Mouse (Mus musculus) embryonic fibroblast, embryonic 13.5 days (primary cell): ENCODE measurements around the gene Elp1.

Experiments
- CTCF ChIP-seq: IDR thresholded peaks from 2 replicates; pipeline ENCODE4 v1.5.1; 2011; ENCODE audit warnings: mild to moderate bottlenecking, control low read depth, low read length, moderate library complexity, borderline replicate concordance; ENCODE audit not compliant: insufficient read depth
- POLR2A ChIP-seq: IDR thresholded peaks from 2 replicates; pipeline ENCODE4 v1.6.1; 2011; ENCODE audit warnings: low read depth, mild to moderate bottlenecking, control low read depth, low read length, moderate library complexity

- TF ChIP-seq CTCF (no peak), POLR2A (no peak)
These were observed 54.7 kb downstream of the Elp1 start for GRCm38 (mm10) chr4:56747456-56747855.
